Mouse (Mus musculus) spleen, adult 18-20 months (tissue): ENCODE data around the gene Ttc7b.

ENCODE experiments used
- DNase-seq, 2 experiments: peaks; one replicate each; pipeline ENCODE4 v3.0.0; 2022; ENCODE audit warnings: mixed read lengths in 2 of 2

Ttc7b gene

DNA sequence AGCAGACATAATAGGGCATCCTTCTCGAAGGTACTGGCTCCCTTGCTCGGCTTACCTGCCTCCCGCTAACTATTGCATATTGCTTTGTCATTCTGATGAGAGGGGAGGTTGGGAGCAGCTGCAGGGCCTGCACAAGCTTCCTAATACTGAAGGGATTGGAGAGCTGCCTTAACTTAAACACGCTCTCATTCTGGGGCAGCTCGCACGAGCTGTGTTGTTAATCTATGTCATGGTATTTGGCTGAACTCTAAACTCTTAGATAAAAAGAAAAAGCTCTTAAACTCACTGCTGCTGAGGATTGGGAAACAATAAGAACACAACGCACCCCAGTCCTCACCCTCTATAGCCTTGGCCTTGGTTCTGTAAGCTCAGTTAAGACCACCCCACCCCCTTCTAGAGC lies 113.3 kb downstream of the Ttc7b start:
- no peak for DNase-seq

- no peak for DNase-seq
Measured at GRCm38 (mm10) chr12:100406094-100406493, 114.5 kb downstream of the Ttc7b start.

DNA sequence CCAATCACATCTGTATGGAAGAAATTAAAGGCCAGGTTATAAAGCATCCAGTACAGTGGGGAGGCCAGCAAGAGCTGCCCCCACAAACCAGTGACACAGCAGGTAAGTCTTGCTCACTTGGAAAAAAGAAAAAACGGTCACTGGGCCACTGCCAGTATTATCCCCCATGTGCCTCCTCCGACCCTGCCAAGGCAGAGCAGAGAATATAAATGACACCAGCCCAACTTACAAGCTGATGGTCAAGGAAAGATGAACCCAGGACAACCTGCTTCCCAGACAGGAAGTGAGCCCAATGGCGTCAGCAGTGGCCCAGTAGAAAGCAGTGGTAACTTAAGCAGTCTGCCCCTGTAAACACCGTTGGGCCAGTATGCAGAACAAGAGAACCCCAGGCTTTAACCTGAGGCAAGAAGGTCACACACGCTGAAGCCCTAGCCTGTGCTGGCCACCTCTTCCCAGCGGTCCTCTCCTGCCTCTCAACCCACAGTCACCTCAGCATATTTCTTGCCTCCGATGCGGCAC lies 115.1 kb downstream of the Ttc7b start:
- no peak for DNase-seq

GRCm38 (mm10) chr12:100404430-100404829 lies 116.2 kb downstream of the Ttc7b start:
- DNase-seq = no peak

DNA sequence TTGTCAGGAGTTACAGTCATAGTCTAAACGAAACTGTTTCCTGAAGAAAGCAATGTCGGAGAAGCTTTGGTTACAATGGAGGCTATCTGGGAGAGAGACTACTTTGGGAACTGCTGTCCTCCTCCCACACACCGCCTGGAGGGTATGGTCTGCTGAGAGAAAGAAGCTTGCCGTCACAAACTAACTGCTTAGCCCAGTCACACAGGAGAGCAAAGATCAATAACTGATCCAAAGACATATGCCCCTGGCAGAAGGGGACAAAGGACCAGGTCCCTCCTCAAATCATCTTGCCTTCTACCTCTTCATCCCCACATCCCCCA lies 117.7 kb downstream of the Ttc7b start:
- DNase-seq = no peak

DNA sequence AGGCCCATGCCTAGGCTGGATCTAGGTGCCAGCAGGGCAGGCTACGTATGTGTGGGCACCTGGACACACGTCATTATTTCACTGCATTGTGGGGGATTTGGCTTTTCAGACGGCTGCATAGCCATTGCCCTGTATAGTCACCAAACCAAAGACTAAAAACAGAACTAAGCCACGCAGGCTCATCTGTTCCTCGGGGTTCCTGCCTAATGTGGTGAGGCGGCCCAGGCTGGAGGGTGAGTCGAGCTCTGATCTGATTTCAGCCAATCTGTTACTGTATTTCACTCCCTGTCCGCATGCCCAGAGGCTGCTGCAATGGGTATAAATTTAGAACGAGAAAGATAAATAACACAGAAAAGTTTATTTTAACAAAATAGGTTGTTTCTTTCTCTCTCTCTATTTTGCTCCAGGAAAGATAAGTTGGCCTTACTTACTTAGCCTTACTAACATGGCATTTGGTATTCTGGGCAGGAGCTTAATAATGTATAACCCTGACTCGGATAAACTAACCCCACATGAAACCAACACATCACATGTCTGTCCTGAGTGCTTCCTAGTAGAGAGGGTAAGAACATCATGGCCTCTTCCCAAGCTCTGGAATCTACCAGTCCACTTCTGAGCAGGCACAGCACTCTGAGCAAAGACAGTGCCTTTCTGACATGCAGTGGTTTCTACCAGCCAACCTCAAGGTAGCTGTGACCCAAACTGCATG lies 118.2 kb downstream of the Ttc7b start:
- DNase-seq = no peak

- DNase-seq = no peak
Measured at GRCm38 (mm10) chr12:100400119-100400518, 120.5 kb downstream of the Ttc7b start.

GRCm38 (mm10) chr12:100399126-100399727 lies 121.4 kb downstream of the Ttc7b start:
- DNase-seq = no peak

GRCm38 (mm10) chr12:100398268-100398943 lies 122.2 kb downstream of the Ttc7b start:
- DNase-seq = no peak

- DNase-seq = no peak
Measured at GRCm38 (mm10) chr12:100397432-100398146, 123.0 kb downstream of the Ttc7b start.

GRCm38 (mm10) chr12:100396806-100397205 lies 123.8 kb downstream of the Ttc7b start:
- DNase-seq = no peak

- no peak for DNase-seq
Measured at GRCm38 (mm10) chr12:100393532-100393931, 127.1 kb downstream of the Ttc7b start.

- DNase-seq = no peak
Measured at GRCm38 (mm10) chr12:100393109-100393508, 127.5 kb downstream of the Ttc7b start.

DNA sequence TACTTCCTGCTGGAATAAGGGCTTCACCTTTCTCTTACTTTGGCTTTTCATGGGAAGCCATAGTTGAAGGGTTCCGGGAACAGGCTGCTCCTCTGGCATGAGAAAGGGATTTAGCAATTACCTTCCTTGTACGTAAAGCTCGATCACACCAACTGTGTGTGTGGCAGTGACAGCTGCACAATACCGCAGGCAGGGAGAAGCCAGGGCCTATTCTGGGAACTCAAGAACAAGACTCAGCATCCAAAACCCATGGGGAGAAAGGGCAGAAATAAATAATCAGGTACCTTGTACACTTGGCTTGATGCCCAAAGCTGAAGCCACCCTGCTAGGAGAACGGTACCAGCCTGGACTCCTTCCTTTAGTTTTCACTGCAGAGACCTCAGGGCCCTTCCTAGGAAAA lies 128.2 kb downstream of the Ttc7b start:
- DNase-seq = no peak

GRCm38 (mm10) chr12:100391890-100392289 lies 128.7 kb downstream of the Ttc7b start:
- no peak for DNase-seq

- no peak for DNase-seq
Measured at GRCm38 (mm10) chr12:100389878-100390710, 130.5 kb downstream of the Ttc7b start.

- DNase-seq = no peak
Measured at GRCm38 (mm10) chr12:100386259-100386658, 134.4 kb downstream of the Ttc7b start.

- no peak for DNase-seq
Measured at GRCm38 (mm10) chr12:100382526-100382925, 138.1 kb downstream of the Ttc7b start.

DNA sequence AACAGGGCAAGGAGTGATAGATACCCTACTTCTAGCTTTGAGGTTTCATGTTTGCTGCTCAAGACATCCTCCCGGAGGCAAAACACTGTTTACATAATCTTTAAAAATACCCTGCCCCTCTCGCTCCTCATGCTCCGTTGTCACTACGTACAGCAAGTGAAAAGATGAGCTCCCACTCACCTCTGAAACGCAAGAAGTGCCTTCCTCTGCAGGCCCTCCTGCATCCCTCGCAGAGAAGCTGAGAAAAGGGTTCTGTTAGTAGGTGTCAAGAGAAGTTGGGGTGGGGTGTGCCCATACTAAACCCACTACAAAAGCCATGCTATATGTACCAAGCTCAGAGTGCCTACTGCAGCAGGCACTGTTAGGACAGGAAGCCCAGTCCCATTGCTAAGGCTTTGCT lies 138.7 kb downstream of the Ttc7b start:
- DNase-seq = no peak

DNA sequence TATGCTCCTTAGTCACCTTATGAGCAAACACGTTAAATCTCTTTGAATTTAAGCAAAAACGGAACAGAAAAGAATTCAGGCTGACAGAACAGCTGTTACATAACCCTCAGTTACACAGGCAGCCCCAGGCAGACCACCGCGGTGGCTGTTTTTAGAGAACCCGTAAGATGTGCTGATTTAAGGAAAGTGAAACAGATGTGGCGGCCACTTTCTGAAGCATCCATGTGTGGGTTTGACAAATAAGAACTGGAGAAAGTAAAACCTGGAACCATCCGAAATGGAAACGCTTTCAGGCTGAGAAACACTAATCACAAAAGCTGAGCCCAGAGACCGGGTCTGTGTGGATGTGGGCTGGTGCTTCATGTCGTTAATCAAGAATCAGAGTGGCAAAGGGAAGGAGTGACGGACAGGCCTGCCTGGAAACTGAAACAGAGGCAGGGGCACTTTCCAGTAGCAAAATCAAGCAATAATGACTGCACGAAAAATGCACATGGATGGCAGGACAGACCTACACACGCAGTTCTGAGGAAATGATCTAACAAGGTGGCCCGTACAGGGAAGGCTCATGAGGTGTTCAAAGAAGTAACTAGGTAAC lies 139.8 kb downstream of the Ttc7b start:
- peak in 1 of 2 experiments; percentile 10 for DNase-seq

GRCm38 (mm10) chr12:100379833-100380232 lies 140.8 kb downstream of the Ttc7b start:
- DNase-seq = no peak

GRCm38 (mm10) chr12:100378266-100378665 lies 142.4 kb downstream of the Ttc7b start:
- DNase-seq = no peak
